Mouse (Mus musculus): Measurements from ENCODE around the gene Rin1. TPM values are rescaled to one million over a fixed set of nuclear protein-coding genes. Genes with fewer than 3 reads are reported as not detected.
A peak's percentile ranks its signal among the peaks of the same experiment; 100 is the strongest.
"Not testable (repeated sequence)": the region's sequence is repeated elsewhere in the genome, so short reads cannot be mapped to it uniquely, and the experiment has no call there.

Rin1 gene
- total RNA-seq (2022): 1 to 10 TPM in 3 of 4 experiments, under 1 TPM in 1; 0.79 to 2.6 (median 2.0) TPM

- no peak for DNase-seq (ENCODE audit: low spot score)
Observed at GRCm38 (mm10) chr19:5050047-5050905, at the start of gene Rin1. Rin1 (plus strand) TSS chr19:5050481.

GRCm38 (mm10) chr19:5001666-5002406 is 48.4 kb upstream of the Rin1 start:
- DNase-seq (ENCODE audit: low spot score): peak; percentile 66

DNA sequence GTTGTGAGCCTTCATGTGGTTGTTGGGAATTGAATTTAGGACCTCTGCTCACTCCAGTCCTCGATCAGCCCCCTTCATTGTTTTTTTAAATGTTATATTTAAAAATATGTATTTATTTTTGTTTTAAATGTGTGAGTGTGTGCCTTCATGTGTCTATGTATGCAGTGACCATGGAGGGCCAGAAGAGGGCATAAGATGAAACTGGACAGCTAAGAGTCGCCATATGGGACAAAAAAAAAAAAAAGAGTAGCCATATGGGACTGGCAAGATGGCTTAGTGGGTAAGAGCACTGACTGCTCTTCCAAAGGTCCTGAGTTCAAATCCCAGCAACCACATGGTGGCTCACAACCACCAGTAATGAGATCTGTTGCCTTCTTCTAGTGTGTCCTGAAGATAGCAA is 46.6 kb upstream of the Rin1 start:
- not testable (repeated sequence) for DNase-seq (ENCODE audit: low spot score)

DNA sequence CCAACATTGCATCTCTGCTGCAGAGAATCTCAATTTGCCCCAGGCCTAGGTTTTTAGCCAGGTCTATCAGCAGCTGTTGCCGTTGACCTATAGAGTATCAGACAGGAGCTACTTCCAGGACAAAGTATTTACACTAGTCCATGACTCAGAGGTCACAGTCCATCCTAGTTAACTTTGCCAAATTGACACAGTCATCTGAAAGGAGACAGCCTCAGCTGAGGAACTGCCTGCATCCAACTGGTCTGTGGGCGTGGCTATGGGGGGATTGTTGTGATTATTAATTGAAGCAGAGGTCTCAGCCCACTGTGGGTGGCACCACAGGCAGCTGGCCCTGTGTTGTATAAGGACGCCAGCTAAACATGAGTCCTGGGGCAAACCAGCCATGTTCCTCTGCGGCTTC is 45.4 kb upstream of the Rin1 start:
- DNase-seq (ENCODE audit: low spot score): no peak

- no peak for DNase-seq (ENCODE audit: low spot score)
Observed at GRCm38 (mm10) chr19:5013138-5013537, 37.1 kb upstream of the Rin1 start.

DNA sequence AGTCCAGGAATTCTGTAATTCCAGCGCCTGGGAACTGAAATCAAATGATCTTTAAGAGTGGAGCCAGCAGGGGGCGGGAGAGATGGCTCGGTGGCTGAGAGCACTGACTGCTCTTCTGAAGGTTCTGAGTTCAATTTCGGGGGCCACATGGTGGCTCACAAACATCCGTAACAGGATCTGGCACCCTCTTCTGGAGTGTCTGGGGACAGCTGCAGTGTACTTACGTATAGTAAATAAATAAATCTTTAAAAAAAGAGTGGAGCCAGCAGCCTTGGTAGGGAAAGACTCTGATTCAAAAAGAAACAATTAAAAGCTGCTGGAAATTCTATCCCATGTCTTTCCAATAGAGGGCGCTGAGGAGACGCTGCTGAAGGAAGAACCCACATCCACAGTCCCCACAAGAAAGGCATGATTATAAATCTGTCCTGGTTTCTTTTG is 35.3 kb upstream of the Rin1 start:
- peak; percentile 36 for DNase-seq (ENCODE audit: low spot score)

DNA sequence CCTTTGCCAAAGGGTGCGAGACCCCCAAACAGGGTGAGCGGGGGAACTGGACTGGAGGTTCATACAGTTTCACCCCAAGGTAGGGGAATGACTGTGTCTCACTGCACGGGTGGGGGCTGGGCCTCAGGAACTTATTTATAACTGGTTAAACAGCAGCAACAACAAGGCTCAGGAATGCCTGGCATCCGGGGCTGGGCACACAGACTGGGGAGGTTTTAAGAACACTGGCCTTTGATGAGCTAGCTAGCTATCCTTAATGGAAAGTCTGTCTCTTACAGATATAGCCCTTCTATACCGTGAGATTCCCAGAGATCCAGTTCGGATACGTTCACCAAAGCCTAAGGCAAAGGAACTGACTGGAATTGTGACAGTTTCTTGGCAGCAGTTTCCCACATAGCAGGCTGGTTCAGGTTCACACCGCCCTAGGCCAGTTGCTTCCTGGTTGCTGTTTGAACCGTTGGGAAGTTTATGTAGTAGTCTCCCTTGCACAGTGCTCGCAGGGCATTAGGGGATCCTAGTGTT is 34.0 kb upstream of the Rin1 start:
- peak; percentile 19 for DNase-seq (ENCODE audit: low spot score)

GRCm38 (mm10) chr19:5016782-5017181 is 33.5 kb upstream of the Rin1 start:
- peak; percentile 52 for DNase-seq (ENCODE audit: low spot score)

GRCm38 (mm10) chr19:5017611-5018010 is 32.7 kb upstream of the Rin1 start:
- DNase-seq (ENCODE audit: low spot score): no peak

DNA sequence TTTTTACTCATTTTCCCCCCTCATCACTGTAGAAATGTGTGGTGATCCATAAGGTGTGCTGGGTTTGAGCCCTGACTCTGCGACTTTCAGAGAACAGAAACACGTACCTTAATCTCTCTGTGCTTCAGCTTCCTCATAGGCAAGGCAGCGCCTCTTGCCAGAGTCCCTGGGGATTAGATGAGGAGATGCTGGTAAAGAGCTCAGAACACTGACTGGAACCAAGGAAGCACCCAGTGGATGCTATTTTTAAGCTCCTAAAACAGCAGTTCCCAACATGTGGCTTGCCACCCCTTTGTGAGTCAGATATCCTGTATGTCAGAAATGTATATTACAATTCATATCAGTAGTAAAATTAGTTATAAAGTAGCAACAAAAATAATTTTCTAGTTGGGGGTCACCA is 32.1 kb upstream of the Rin1 start:
- DNase-seq (ENCODE audit: low spot score): no peak

GRCm38 (mm10) chr19:5021416-5021815 is 28.9 kb upstream of the Rin1 start:
- DNase-seq (ENCODE audit: low spot score): no peak

DNA sequence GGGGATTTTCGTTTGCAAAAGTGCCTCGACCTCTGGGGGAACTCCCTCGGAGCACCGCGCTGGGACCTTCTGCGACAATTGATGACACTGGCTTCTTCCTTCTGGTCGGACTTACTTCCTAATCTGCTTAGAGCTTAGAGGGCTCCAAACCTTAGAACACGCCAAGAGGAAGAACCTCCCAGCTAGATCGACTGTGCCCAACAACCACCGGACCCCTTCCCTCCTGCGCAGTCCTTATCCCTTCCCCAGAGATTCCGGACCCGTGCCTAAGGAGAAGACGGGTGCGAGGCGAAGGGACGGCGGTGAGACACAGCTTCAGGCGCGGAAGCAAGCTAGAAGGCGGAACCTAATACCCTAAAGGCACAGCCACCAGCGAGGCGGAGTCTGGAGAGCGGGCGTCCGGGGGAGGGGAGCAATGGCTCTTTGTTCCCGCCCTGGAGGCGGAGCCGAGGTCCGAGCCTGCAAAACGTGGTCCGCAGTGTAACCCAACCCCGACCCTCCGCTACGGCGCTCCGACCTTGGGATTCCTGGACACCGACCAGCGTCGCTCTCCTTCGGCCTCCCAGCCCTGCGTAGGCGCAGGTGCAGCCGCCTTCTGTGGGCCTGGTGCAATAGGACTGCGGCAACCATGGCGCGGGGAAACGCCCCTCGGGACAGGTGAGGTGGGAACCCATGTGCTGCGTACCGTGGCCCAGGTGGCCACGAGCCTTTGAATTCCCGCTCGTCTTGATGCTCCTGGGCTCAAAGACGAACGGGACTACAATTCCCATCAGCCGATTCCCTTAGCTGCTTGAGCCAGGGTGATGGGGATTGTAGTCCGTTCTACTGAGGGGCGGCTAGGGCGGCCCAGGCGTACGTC is 26.4 kb upstream of the Rin1 start, which contains the start of gene Slc29a2:
Gene Slc29a2, plus strand, starts transcription at position 240 of the 859 bp plus-strand sequence.
- peak; percentile 91 for DNase-seq (ENCODE audit: low spot score)

DNA sequence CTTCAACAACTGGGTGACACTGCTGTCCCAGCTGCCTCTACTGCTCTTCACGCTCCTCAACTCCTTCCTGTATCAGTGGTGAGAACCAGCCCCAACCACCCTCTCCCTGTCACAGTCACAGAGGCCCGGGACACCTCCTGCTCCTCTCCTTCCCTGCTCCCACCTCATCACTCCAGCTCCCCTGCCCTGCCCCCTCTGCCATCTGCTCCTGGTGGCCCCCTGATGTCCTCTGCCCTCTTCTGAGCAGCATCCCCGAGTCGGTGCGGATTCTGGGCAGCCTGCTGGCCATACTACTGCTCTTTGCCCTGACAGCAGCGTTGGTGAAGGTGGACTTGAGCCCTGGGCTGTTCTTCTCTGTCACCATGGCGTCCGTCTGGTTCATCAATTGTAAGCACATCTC is 24.2 kb upstream of the Rin1 start:
- no peak for DNase-seq (ENCODE audit: low spot score)

DNA sequence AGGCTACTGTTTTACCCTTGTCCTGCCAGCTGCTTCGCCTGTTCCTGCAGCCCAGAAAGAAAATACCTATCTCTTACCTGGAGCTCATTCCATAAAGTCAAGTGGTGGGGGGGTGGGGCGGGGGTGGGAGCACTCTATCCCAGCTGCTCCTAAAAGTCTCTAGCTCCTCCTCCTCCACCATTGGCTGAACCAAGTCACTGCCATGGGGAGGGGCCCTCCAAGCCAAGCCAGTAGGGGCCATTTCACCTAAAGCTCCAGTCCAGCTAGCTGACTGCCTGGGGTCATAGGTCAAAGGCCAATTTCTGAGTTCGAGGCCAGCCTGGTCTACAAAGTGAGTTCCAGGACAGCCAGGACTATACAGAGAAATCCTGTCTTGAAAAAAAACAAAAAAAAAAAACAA is 17.6 kb upstream of the Rin1 start:
- no peak for DNase-seq (ENCODE audit: low spot score)

DNA sequence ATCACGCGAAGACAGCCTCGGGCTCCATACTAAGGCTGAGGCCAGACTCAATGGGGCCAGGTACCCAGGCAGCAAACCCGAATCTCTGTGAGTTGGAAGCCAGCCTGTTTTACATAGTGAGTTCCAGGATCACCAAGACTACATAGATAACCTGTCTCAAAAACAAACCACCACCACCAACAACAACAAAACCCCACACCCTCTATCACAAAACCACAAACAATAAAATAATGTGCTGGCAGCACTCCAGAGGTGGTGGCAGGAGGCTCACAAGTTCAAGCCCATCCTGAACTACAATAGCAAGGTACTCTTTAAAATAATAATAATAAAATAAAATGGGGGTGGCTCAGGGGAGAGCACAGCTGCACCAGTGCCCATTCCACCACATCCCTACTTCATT is 13.7 kb upstream of the Rin1 start:
- DNase-seq (ENCODE audit: low spot score): no peak

DNA sequence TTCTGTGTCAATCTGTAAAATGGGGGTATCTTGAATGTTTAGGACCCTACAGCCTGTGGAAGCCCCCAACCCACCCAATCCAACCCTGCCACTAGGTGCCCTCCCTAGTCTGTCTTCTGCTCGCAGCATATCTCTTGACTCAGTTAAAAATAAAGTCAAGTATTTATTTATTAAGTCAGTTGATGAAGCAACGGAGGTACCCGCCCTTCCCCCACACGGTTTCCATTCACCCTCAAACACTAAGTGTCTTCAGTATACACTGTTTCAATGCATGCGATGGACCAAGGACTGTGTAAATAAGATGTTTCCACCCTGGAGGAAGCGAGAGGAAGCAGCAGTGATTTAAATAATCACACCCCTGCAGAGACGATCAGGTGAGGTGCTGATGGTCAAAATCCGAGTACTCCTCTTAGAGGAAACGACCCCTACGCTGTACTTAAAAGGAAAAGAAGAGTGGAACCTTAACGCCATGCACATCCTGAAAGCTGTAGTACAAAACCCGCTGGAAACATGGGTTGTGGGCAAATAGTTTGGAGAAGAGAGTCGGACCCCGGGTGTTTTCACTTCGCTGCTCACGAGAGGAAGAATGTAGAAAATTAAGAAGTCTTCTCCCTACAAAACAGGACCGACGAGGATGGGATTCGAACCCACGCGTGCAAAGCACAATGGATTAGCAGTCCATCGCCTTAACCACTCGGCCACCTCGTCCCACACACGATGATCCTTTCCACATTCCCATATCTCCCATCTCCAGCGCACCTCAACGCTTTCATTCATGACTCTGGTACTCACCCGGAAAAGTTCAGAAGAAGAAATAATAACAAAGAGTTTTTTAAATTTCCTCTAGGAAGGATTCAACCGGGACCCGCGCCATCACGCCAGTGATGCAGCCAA is 12.4 kb upstream of the Rin1 start:
- DNase-seq (ENCODE audit: low spot score): peak; percentile 88

- DNase-seq (ENCODE audit: low spot score): peak; percentile 76
Observed at GRCm38 (mm10) chr19:5038709-5039156, 11.5 kb upstream of the Rin1 start, which contains the start of the genes B4gat1 and AC124502.3. B4gat1 (plus strand) TSS chr19:5038826. AC124502.3 (plus strand) TSS chr19:5038891.

DNA sequence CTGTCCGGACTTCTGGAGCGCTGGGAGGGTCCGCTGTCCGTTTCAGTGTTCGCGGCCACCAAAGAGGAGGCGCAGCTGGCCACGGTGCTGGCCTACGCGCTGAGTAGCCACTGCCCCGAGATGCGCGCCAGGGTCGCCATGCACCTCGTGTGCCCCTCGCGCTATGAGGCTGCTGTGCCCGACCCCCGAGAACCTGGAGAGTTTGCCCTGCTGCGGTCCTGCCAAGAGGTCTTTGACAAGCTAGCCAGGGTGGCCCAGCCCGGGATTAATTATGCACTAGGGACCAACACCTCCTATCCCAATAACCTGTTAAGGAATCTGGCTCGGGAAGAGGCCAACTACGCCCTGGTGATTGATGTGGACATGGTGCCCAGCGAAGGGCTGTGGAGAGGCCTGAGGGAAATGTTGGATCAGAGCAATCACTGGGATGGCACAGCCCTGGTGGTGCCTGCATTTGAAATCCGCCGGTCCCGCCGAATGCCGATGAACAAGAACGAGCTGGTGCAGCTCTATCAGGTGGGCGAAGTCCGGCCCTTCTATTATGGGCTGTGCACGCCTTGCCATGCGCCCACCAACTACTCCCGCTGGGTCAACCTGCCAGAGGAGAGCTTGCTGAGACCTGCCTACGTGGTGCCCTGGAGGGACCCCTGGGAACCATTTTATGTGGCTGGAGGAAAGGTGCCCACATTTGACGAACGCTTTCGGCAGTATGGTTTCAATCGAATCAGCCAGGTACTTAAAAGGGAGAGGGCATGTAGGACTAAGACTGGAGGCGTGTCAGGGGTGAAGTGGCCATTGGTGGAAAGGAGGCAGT is 10.8 kb upstream of the Rin1 start:
- DNase-seq (ENCODE audit: low spot score): no peak

DNA sequence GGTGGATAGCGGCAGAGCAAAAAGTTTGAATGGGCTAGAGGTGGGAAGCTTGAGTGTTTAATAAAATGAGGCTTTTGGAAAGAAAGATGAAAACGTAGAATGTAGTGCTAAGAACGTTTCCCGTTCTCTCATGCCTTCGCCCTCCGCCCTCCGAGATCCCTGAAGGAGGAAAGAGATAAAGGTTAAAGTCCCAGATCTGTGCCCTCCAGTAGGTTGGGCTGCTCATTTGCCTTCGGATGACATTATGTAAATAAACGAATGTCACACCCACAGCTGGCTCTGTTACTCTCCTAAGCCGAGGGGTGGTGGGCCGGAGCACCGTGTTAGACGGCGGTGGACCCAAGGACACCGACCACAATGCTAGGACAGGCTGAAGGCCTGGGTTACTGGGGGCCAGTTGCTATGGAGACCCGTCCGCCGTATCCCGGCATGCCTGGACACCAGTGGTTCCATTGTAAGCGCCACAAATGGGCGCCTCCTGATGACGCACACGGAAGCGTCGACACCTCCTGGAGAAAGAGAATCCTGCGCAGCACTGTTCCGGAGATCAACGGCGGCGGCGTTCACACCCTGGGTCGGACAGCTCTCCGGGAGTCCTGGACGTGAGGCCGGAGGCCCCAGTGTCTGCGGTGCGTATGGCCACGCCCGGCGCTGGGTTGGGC is 9.3 kb upstream of the Rin1 start, which contains the start of gene Brms1:
Gene Brms1, plus strand, starts transcription at position 493 of the 662 bp plus-strand sequence.
- peak; percentile 91 for DNase-seq (ENCODE audit: low spot score)

All from heart, adult 8-10 months (tissue).